Mouse (Mus musculus) 416B (cell line): ENCODE results near the gene Hnrnpr.

Source experiments
- DNase-seq: peaks from one replicate; pipeline ENCODE4 v3.0.0; 2011; ENCODE audit warnings: low read depth

Gene Hnrnpr

DNA sequence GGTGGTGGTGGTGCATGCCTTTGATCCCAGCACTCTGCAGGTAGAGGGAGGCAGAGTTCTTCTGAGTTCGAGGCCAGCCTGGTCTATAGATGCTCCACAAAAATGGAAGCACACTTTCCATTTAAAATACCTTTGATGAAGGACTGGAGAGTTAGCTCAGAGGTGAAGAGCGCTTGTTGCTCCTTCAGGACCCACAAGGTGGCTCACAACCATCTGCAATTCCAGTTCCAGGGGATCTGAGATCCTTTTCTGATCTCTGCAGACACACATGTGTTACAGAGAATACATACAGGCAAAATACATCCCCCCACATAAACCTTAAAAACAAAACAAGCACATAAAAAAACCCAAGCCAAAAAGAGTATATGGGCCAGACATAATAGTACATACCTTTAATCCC is 2.4 kb upstream of the Hnrnpr start:
- DNase-seq = peak; percentile 13

GRCm38 (mm10) chr4:136309780-136310179 is 962 bp upstream of the Hnrnpr start:
- peak; percentile 92 for DNase-seq

- peak; percentile 63 for DNase-seq
Measured at GRCm38 (mm10) chr4:136311042-136311999, 579 bp downstream of the Hnrnpr start.

- DNase-seq = peak; percentile 26
Measured at GRCm38 (mm10) chr4:136312616-136313015, 1.9 kb downstream of the Hnrnpr start.

DNA sequence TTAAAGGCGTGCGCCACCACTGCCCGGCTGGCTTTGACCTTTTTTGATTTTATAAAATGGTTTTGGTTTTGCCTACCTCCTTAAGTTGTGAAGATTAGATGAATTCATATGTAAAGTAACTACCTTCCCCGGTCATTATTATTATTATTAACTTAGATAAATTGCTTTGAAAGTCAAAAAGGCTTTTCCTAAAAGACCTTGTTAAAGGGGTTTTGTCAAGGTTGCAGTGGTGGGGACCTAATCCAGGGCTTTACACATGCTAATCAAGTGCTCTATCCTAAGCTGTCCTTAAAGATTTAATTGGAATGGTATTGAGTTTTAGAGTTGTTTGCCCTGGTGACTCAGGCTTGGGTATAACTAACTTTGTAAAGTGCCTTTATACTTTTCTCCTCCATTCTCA is 6.9 kb downstream of the Hnrnpr start:
- no peak for DNase-seq

DNA sequence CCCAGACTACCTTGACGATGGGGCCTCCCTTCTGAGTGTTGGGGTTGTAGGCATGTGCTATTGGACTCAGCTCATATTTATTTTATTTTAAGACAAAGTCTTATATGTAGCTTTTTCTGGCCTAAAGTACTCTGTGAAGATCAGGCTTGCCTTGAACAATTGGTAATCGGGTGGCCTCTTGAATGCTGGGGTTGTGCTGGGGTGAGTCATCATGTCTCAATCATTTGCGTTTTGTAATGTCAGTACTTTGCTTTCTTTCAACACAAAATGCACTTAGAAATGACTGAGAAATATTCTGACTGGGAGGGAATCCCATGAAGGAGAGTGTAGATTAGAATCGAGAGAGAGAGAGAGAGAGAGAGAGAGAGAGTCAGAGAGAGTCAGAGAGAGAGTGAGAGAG is 9.3 kb downstream of the Hnrnpr start:
- DNase-seq = peak; percentile 77

DNA sequence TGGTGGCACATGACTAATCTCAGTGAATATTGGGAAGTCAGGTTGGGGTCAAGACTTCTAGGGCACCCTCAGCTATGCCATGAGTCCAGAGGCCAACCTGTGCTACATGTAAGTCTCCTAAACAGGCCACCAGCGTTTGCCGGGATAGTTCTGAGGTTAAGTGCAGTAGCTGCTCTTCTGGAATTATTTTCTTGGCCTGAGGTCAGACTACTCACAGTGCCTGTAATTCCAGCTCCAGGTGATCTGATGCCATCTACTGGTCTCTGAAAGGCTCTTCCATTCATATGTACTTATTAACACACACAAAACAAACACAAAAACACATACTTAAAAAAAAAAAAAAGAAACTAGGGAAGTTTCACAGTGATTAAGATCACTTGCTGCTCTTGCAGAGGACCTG is 13.5 kb downstream of the Hnrnpr start:
- DNase-seq = peak; percentile 49

- DNase-seq = no peak
Measured at GRCm38 (mm10) chr4:136327238-136327637, 16.5 kb downstream of the Hnrnpr start.

- DNase-seq = peak; percentile 29
Measured at GRCm38 (mm10) chr4:136328115-136328514, 17.4 kb downstream of the Hnrnpr start.

- DNase-seq = no peak
Measured at GRCm38 (mm10) chr4:136331709-136332108, 21.0 kb downstream of the Hnrnpr start.

DNA sequence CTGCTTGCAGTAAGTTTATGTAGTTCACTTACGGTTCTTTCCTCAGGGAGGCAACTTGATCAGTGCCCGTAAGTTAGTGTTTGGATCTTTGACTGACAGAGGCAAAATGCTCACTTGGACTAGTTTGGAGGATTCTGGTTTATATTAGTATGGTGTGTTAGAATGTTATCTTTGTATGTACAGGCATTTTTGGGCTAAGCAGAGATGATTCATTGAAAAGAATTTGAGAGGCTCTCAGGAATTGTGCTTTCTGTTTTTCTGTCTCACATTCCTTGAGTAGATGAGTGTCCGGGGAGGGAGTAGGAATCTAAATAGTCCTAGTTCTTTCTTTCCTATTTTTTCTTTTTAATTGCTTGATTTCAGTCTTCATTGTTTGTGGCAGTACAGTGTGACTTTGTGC is 22.4 kb downstream of the Hnrnpr start:
- DNase-seq = no peak

- DNase-seq = no peak
Measured at GRCm38 (mm10) chr4:136335065-136335464, 24.3 kb downstream of the Hnrnpr start.

GRCm38 (mm10) chr4:136337129-136337528 is 26.4 kb downstream of the Hnrnpr start:
- DNase-seq = no peak

- DNase-seq = no peak
Measured at GRCm38 (mm10) chr4:136349616-136350015, 38.9 kb downstream of the Hnrnpr start.

GRCm38 (mm10) chr4:136357026-136357425 is 46.3 kb downstream of the Hnrnpr start:
- DNase-seq = no peak

DNA sequence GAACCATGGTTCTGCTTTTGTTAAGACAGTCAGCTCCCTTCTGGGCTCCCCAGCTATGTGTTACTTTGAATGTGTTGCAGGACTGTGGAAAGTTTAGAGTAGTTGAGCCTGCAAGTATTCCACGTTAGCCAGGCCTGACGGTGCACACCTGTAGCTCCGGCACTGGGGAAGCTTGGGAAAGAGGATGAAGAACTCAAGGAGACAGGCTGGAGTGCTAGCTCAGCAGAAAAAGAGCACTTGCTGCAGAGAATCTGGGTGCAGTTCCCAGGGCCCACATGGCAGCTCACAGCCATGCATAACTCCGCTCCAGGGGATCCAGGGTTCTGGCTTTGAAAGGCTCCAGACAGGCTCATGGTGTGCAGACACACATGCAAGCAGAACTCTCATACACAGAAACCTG is 46.7 kb downstream of the Hnrnpr start:
- DNase-seq = no peak

DNA sequence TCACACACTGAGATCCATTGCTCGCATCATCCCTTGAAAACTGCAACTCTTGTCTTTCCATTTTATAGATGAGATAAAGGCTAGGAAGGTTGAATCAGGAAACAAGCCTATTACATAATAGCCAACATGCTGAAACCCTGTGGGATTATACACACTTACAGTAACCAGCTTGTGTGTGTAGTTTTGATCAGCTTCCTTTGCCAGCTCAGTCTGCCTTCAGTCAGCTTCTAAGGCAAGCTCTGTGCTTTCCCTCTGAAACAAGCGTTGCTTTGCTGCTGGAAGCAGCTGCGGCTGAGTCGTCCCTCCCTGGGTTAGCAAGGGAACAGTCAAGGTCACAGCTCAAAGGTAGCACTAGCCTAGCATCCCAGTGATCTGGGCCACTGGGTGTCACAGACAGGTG is 57.1 kb downstream of the Hnrnpr start:
- no peak for DNase-seq

DNA sequence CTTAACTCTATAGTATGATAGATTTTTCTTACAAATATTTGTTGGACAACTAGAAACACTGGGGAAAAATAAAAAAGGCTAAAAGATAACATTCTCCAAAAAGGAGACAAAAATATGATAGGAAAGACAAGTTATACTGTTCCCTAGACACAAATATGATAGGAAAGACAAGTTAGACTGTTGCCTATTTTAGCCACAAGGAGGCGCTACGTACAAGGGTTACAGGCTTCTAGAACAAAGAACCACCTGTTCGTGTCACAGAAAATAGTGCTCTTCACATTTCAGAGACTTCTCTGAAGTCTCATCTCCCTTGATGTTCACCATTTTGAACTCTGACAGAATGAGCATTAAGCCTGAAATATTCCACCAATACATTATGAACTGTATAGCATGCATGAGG is 59.0 kb downstream of the Hnrnpr start:
- DNase-seq = peak; percentile 81

DNA sequence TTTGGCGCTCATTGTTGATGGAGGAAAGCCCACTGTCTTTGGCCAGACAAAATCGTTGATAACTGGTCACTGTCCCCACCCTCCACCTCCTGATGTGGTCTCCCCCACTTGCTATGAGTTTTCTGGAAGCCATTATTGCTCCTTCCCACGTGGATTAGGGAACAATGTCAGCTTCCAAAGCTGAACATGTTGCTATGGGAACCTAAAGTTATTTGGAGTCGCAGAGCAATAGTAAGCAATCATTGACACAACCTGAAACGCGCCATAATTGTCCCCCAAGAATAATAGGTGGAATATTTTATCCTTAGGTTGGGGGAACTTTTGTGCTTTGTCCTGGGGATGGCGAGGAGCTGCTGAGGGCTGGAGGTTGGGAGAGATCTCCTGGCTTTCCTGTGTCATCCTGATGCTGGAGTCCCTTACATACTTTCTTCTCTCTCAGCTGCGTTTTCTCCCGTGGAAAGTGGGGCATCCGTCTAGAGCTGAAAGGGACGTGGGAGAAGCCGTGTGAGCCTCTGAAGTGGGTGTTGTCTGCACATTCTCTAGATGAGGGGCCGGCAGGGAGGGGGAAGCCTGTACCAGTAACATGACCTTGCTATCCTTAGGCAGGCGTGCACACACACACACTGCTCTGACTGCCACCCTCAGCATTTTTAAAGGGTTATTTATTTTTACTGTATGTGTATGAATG is 62.9 kb downstream of the Hnrnpr start:
- no peak for DNase-seq

GRCm38 (mm10) chr4:136377001-136377400 is 66.3 kb downstream of the Hnrnpr start:
- no peak for DNase-seq

DNA sequence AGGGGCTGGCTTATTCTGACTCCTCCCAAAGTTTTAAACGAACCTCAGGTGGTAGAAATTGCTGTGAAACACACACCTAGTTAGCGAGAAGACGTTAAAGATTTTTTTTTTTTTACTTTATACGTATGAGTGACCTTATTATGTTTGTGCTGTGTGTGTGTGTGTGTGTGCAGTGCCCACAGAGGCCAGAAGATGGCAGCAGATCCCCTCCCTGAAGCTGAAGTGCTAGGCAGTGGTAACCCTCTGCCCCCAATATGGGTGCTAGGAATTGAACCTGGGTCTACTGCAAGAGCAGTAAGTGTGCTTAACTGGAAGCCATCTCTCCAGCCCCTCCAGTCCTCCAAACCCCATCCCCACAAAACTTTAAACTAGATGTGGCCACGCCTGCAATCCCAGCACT is 72.3 kb downstream of the Hnrnpr start:
- DNase-seq = peak; percentile 32

- DNase-seq = no peak
Measured at GRCm38 (mm10) chr4:136383839-136384238, 73.1 kb downstream of the Hnrnpr start.

DNA sequence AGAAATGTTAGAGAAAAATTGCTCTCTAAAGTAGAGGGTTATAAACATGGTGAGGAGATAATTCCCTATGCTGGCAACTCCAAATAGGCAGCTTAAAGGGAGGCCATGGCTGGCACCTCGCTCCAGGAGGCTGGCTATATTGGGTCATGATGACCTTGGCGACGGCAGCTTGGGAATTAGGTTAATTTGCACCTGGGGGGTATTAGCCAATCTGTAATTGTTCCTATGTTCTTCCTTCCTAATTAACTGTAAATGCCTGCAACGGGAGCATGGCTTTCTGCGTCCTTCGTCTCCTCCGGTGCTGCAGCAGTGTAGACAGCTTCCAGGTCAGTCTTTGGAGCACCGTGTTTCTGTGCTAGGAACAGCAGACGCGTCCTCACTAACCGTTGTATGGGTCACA is 76.5 kb downstream of the Hnrnpr start:
- DNase-seq = no peak
